Mouse (Mus musculus) kidney, embryonic 15.5 days (tissue): ENCODE results near the gene Gtf2a1l. TPM values are rescaled to one million over a fixed set of nuclear protein-coding genes. Genes with fewer than 3 reads are reported as not detected.

Source experiments
- ATAC-seq: fragments of 200-750 bp; cut with Nextera tagmentation; replicated peaks from 2 replicates; pipeline ENCODE4 v1.8.0; 2017; ENCODE audit warnings: moderate TSS enrichment; ENCODE audit not compliant: low FRiP score
- H3K27ac ChIP-seq: fragments of 300-500 bp; sonication (generic); 2 replicates; pipeline ENCODE4 v1.5.1; 2015; ENCODE audit warnings: mild to moderate bottlenecking, inconsistent platforms
- H3K27me3 ChIP-seq: fragments of 300-500 bp; sonication (generic); 2 replicates; pipeline ENCODE4 v1.6.1; 2015; ENCODE audit warnings: inconsistent platforms
- H3K36me3 ChIP-seq: fragments of 300-500 bp; sonication (generic); 2 replicates; pipeline ENCODE4 v1.6.1; 2015; ENCODE audit warnings: inconsistent platforms
- H3K4me1 ChIP-seq: fragments of 300-500 bp; sonication (generic); 2 replicates; pipeline ENCODE4 v1.6.1; 2015; ENCODE audit warnings: inconsistent platforms
- H3K4me2 ChIP-seq: fragments of 300-500 bp; sonication (generic); 2 replicates; pipeline ENCODE4 v1.6.1; 2015; ENCODE audit warnings: moderate library complexity, mild to moderate bottlenecking, inconsistent platforms
- H3K4me3 ChIP-seq: fragments of 300-500 bp; sonication (generic); replicated peaks from 2 replicates; pipeline ENCODE4 v1.5.1; 2015; ENCODE audit warnings: mild to moderate bottlenecking, inconsistent platforms
- H3K9ac ChIP-seq: fragments of 300-500 bp; sonication (generic); 2 replicates; pipeline ENCODE4 v1.6.1; 2015; ENCODE audit warnings: mild to moderate bottlenecking, inconsistent platforms
- H3K9me3 ChIP-seq: fragments of 300-500 bp; sonication (generic); replicated peaks from 2 replicates; pipeline ENCODE4 v1.6.1; 2016; ENCODE audit warnings: inconsistent platforms
- WGBS: fragments of 180-500 bp; shearing (Covaris S2); methylation state at CpG from one replicate; pipeline ENCODE4 v1.1.7; 2015; ENCODE audit warnings: mixed read lengths; 5-methylcytosine and 5-hydroxymethylcytosine counted together
- polyA plus RNA-seq: library from polyadenylated mRNA; unstranded; fragments of >200 nt; fragmentation: Nextera tagmentation; extraction: Ambion mirVana; gene quantifications from 2 replicates; pipeline ENCODE4 v1.2.1, GENCODE M21; 2015

The Gtf2a1l gene
- polyA plus RNA-seq: not detected in 2 replicates

DNA sequence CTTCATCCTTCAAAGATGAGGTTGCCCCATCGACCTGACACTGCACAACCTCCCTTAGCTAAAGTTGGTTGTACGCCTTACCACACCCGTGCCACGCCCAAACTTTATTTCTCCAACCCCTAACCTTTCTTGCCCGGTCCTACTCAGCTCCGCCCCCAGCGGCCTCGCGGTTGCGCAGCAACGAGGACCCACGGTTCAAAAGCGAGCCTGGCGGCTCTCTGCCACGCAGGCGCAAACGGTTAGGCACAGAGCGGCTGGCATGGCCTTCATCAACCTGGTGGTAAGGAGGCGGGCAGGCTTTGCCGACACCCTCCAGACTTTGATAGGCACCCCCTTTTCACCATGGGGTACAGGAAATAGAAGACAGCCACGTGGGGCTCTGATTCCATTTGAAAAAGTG lies at the start of gene Gtf2a1l:
Gene Gtf2a1l, plus strand, starts transcription at position 209 of the 400 bp plus-strand sequence.
- H3K4me1 ChIP-seq: 0 out of 2 replicates have a peak, but pooled peaks cover 4% of the 10 kb centered on the region
- peak within 1 kb of the TSS; percentile 49 for H3K4me2 ChIP-seq
- H3K27me3 ChIP-seq: no peaks in the 10 kb centered on the region
- no peaks in the 10 kb centered on the region for H3K36me3 ChIP-seq
- H3K9me3 ChIP-seq: no peaks in the 10 kb centered on the region
- no peak within 1 kb of the TSS for H3K27ac ChIP-seq
- 0 out of 2 replicates have a peak within 1 kb of the TSS, but pooled peaks have one; percentile 12 for H3K4me3 ChIP-seq
- ATAC-seq: peak; percentile 79
- no peak within 1 kb of the TSS for H3K9ac ChIP-seq
- WGBS: 31% methylated on average over 21 of the region's 21 CpGs

DNA sequence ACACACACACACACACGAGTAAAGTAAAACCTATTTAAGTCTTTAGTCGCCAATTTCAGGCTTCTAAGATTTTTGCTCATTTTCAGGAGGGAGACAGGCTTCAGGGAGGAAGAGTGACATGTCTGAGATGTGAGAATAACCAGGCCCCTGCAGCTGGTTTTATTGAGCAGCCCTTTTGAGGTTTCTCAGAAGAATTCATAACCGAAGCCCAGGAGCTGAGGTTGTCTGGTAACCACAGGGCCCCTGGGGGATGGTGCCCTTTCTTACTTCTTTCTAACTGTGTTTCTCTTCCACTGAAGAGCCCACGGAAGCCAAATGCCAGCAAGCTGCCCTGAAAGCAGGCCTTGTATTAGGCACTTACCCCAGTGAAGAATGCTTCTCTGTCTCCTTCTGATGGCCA lies 47.5 kb upstream of the Gtf2a1l start:
- Histone ChIP-seq H3K9me3 (0 out of 2 replicates have a peak, but pooled peaks cover 2% of the 10 kb centered on the region), H3K4me2 (no peak overlapping the region), H3K27me3 (no peaks in the 10 kb centered on the region), H3K27ac (no peak overlapping the region), H3K36me3 (peaks cover 25% of the 10 kb centered on the region), H3K4me1 (peaks cover 11% of the 10 kb centered on the region), H3K9ac (no peak overlapping the region), H3K4me3 (no peak overlapping the region)
- 85% methylated on average over 4 of the region's 4 CpGs for WGBS
- ATAC-seq: no peak

DNA sequence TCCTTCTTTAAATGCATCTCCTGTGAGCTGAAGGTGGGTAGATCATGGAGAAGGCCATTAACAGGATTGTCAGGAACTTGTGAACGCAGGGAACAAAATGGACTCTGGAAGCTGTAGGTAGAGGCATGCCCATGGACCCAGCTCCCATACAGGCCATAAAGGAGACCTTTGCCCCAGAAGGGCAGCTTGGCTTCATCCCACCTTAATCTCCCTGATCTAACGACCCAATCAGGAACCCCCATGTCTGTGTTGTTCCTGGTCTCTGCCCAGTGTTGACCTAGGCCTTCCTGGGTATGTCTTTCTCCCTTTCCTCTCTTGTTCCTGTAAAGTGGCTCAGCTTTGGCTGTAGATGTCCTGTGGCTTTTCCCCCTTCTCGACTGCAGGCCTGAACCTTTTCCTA lies 47.1 kb upstream of the Gtf2a1l start:
- H3K9me3 ChIP-seq: 0 out of 2 replicates have a peak, but pooled peaks cover 2% of the 10 kb centered on the region
- peaks cover 25% of the 10 kb centered on the region for H3K36me3 ChIP-seq
- peaks cover 15% of the 10 kb centered on the region for H3K4me1 ChIP-seq
- no peak overlapping the region for H3K4me2 ChIP-seq
- 84% methylated on average over 3 of the region's 3 CpGs for WGBS
- H3K27ac ChIP-seq: no peak overlapping the region
- no peaks in the 10 kb centered on the region for H3K27me3 ChIP-seq
- ATAC-seq: no peak
- H3K9ac ChIP-seq: no peak overlapping the region
- H3K4me3 ChIP-seq: no peak overlapping the region

DNA sequence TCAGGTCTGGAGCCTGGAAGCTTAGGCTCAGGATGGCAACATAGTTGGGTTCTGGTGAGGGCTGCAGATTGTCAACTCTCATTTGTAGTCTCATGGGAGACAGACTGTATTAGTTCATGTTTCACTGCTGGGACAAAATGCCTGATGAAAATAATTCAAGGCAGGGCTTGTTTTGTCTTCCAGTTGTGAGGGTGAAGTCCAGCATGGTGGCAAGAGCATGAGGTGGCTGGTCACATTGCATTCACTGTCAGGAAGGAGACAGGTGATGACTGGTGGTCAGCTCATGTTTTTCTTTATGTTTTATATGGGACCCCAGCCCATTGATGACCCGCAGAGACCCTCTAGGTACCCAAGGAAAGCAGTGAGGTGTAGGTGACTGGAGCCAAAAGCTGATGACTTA lies 45.7 kb upstream of the Gtf2a1l start:
- Histone ChIP-seq H3K4me1 (peaks cover 26% of the 10 kb centered on the region), H3K36me3 (peaks cover 25% of the 10 kb centered on the region), H3K9ac (no peak overlapping the region), H3K27me3 (no peaks in the 10 kb centered on the region), H3K4me2 (no peak overlapping the region), H3K4me3 (no peak overlapping the region), H3K9me3 (0 out of 2 replicates have a peak, but pooled peaks cover 2% of the 10 kb centered on the region), H3K27ac (no peak overlapping the region)
- WGBS: 83% methylated on average over 1 of the region's 1 CpGs
- ATAC-seq: no peak

DNA sequence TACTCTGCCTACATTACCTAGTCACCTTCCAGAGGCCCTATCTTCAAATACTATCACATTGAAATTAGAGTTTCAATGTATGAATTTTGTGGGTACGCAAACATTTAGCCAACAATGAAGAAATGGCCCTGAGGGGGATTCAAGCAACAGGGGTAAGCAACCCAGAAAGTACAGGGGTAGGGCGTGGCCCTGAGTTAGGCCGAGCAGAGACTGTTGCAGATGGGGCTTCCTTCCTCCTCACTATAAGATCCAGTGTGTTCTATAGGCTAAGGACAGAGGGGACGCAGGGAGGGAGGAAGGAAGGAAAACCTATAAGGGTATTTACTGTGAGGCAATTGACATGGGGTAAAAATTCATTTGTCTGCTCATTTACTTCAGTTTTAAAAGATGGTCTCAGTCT lies 44.1 kb upstream of the Gtf2a1l start:
- H3K4me1 ChIP-seq: peaks cover 42% of the 10 kb centered on the region
- H3K36me3 ChIP-seq: peaks cover 25% of the 10 kb centered on the region
- no peak overlapping the region for H3K9ac ChIP-seq
- 0 out of 2 replicates have a peak, but pooled peaks cover 2% of the 10 kb centered on the region for H3K9me3 ChIP-seq
- no peaks in the 10 kb centered on the region for H3K27me3 ChIP-seq
- ATAC-seq: no peak
- H3K4me2 ChIP-seq: no peak overlapping the region
- H3K27ac ChIP-seq: no peak overlapping the region
- WGBS: 88% methylated on average over 4 of the region's 4 CpGs
- H3K4me3 ChIP-seq: no peak overlapping the region

DNA sequence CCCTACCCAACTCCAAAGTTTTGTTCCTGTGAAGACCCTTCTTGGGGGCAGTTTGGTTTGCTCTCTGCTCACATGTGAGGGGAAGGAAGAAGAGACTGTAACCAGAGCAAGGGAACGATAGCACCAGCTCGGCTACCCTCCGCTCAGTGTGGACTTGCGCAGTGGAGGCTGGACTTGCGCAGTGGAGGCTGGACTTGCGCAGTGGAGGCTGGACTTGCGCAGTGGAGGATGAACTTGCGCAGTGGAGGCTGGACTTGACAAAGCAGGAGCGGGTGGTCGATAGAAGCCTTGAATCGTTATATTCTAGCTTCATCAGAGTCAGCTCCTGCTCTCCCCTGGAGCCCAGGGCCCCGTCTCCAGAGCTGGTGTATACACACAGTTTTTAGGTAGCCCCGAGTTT lies 43.1 kb upstream of the Gtf2a1l start:
- H3K9me3 ChIP-seq: 0 out of 2 replicates have a peak, but pooled peaks cover 2% of the 10 kb centered on the region
- ATAC-seq: no peak
- 0 out of 2 replicates have a peak overlapping the region, but pooled peaks have one; percentile 2 for H3K4me2 ChIP-seq
- no peak overlapping the region for H3K4me3 ChIP-seq
- no peaks in the 10 kb centered on the region for H3K27me3 ChIP-seq
- H3K4me1 ChIP-seq: peaks cover 52% of the 10 kb centered on the region
- H3K27ac ChIP-seq: peak overlapping the region; percentile 93
- no peak overlapping the region for H3K9ac ChIP-seq
- WGBS: 93% methylated on average over 13 of the region's 13 CpGs
- peaks cover 25% of the 10 kb centered on the region for H3K36me3 ChIP-seq

DNA sequence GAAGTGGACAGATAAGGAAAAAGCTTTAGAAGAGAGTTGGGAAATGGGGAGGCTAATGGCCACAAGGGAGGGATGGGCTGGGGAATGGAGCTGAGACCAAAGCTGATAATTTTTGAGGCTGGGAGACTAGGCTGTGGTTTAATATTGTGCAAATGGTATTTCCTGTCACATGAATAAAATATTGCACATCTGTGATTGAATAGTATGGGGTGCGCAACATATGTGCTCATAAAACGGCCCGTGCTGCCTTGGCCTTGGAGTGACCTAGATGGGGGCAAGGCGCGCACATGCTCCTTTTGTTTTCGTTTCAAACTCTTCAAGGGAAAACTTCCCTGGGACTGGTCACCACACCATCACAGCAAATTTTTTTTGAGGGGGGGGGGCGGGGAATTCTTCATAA lies 42.5 kb upstream of the Gtf2a1l start:
- Histone ChIP-seq H3K9ac (no peak overlapping the region), H3K9me3 (0 out of 2 replicates have a peak, but pooled peaks cover 2% of the 10 kb centered on the region), H3K4me2 (peak overlapping the region; percentile 50), H3K4me3 (peak overlapping the region; percentile 28; the same call in 1 of the 2 replicates), H3K4me1 (peaks cover 58% of the 10 kb centered on the region), H3K27me3 (no peaks in the 10 kb centered on the region), H3K36me3 (peaks cover 20% of the 10 kb centered on the region), H3K27ac (peak overlapping the region; percentile 93)
- 43% methylated on average over 7 of the region's 7 CpGs for whole genome bisulfite sequencing
- ATAC-seq: 0 out of 2 replicates have a peak, but pooled peaks have one; percentile 11

DNA sequence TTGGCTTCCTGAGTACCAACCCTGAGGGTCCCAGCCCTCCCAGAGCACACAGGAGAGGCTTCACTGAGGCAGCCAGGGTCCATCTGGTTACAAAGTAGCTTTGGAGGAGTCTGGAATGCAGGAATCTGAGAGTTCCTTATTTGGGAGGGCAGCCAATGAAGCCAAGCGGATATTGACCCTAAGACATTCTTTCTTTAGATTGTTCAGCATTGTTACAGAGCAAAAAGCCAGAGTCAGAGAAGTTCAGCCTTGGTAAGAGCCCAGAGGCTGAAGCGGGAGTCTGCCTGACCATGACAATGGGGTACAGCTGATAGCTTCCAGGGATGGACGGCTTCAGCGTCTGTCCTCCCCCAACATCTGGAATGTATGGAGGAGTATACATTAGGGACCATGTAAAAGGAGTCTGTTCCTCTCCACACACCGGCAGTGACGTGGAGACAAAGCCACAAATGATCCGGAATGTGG lies 42.1 kb upstream of the Gtf2a1l start:
- Histone ChIP-seq H3K9ac (no peak overlapping the region), H3K4me2 (peak overlapping the region; percentile 50), H3K27ac (peak overlapping the region; percentile 93), H3K9me3 (0 out of 2 replicates have a peak, but pooled peaks cover 2% of the 10 kb centered on the region), H3K27me3 (no peaks in the 10 kb centered on the region), H3K36me3 (peaks cover 16% of the 10 kb centered on the region), H3K4me1 (peaks cover 62% of the 10 kb centered on the region), H3K4me3 (peak overlapping the region; percentile 28)
- 24% methylated on average over 7 of the region's 7 CpGs for WGBS
- ATAC-seq: peak; percentile 55

DNA sequence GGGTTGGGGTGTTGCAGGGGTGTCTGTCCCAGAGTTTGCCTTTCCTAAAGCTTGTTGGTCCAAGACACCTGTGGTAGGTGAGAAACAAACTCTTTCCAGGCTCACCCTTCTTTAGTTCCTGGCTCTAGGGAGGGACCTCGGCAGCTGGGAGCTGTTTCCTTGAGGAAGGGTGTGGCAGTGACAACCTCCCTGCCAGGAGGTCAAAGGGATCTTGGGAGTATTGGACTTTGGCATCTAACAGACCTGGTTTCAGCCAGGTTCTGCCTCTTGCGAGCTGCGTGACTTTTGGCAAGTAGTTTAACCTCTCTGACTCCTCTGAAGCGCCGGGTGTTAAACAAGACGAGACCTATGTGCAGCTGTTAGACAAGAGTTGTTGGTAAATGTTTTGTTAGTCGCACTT lies 41.3 kb upstream of the Gtf2a1l start:
- H3K4me3 ChIP-seq: peak overlapping the region; percentile 28
- H3K4me1 ChIP-seq: peaks cover 69% of the 10 kb centered on the region
- H3K27me3 ChIP-seq: no peaks in the 10 kb centered on the region
- H3K9me3 ChIP-seq: 0 out of 2 replicates have a peak, but pooled peaks cover 2% of the 10 kb centered on the region
- peak overlapping the region; percentile 50 for H3K4me2 ChIP-seq
- no peak overlapping the region for H3K9ac ChIP-seq
- H3K36me3 ChIP-seq: peaks cover 9% of the 10 kb centered on the region
- peak overlapping the region; percentile 93 for H3K27ac ChIP-seq
- WGBS: 31% methylated on average over 7 of the region's 7 CpGs
- no peak for ATAC-seq

DNA sequence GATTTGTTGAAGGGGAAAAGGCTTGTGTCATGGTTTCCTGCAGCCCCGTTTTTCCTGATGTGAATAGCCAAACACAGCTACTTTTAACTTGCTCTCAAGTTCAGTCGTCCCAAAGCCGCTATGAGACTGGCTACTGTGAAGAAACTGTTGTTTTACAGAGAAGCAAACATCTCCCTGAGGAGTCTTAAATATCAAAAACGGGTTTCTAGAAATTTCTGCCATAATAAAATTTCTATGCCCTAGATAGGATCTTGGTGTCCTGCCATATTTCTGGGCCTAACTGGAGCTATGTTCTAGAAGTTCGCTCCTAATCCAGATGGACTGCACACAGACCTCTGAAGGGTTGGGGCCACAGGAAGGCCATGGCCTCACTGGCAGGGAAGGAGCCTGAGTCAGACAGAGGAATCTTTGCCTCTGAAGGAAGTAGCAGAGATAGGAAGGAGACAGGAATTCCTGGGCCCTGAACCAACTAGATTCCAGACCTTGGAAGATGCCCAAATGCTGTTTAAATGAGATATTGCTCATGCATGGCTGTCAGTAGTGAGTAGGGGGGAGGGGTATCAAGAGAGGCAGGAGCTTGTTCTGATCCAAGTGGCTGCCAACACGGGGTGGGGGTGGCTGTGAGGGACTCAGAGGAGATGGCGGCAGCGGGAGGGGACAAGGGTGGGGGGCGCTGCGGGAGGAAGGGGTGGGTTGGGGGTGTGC lies 39.6 kb upstream of the Gtf2a1l start:
- Histone ChIP-seq H3K27me3 (no peaks in the 10 kb centered on the region), H3K9me3 (no peaks in the 10 kb centered on the region), H3K27ac (peak overlapping the region; percentile 93), H3K4me2 (peak overlapping the region; percentile 50), H3K4me1 (peaks cover 75% of the 10 kb centered on the region), H3K9ac (no peak overlapping the region), H3K4me3 (peak overlapping the region; percentile 9; the same call in 1 of the 2 replicates), H3K36me3 (no peaks in the 10 kb centered on the region)
- peak; percentile 61 for ATAC-seq
- 39% methylated on average over 10 of the region's 10 CpGs for WGBS

DNA sequence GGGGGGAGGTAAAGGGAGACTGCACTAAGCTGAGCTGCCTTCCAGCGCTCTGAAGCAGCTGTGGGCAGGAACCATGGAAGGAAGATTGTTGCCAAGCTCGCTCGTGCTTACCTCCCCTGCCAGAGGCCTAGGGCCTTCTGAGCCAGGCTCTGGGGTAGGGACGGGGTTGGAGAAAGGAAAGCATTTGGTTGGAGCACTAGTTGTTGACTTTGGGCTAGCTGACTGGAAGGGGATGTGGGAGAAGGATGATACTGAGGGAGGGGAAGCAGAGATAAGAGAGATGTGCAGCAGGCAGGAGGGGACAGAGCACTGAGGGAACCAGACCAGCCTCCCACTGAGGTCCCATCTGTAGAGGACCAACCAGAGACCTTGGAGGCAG lies 39.1 kb upstream of the Gtf2a1l start:
- no peak overlapping the region for H3K9ac ChIP-seq
- H3K27me3 ChIP-seq: no peaks in the 10 kb centered on the region
- no peaks in the 10 kb centered on the region for H3K36me3 ChIP-seq
- 25% methylated on average over 4 of the region's 4 CpGs for WGBS
- peak overlapping the region; percentile 50 for H3K4me2 ChIP-seq
- no peaks in the 10 kb centered on the region for H3K9me3 ChIP-seq
- ATAC-seq: peak; percentile 48
- H3K4me3 ChIP-seq: peak overlapping the region; percentile 9; the same call in 1 of the 2 replicates
- H3K27ac ChIP-seq: peak overlapping the region; percentile 93
- peaks cover 75% of the 10 kb centered on the region for H3K4me1 ChIP-seq

DNA sequence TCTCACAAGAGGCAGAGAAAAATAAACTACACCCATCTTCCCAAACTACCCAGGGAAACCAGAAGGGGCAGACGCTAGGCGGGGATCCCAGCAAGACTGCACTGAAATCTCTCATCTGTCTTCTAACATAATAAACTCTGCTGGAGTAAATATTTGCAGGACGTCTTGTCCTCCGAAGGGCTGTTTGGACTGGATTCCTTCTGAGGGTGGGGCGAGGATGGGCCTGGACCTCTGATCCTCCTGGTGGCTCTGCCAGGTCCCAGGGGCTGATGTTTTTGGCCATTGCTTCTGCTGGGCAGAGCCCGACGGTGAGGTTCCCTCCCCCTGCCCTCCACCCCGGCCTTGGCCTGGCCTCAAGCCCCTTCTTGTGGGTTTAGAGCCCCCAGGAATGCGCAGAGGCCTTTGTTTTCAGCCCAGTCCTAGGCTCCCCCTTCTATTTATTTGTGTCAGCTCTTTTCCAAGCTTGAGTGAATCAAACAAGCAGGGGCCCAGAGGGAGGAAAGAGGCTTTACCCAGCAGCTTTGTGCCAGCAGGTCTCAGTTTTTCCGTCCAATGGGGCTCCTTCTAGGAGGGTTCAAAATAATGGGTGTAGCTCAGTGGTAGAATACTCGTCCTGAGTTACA lies 38.4 kb upstream of the Gtf2a1l start:
- Histone ChIP-seq H3K4me3 (no peak overlapping the region), H3K9me3 (no peaks in the 10 kb centered on the region), H3K9ac (no peak overlapping the region; the same call in 1 of the 2 replicates), H3K4me2 (peak overlapping the region; percentile 50), H3K27ac (peak overlapping the region; percentile 93), H3K36me3 (peaks cover under 1% of the 10 kb centered on the region; the same call in 1 of the 2 replicates), H3K27me3 (no peaks in the 10 kb centered on the region), H3K4me1 (peaks cover 73% of the 10 kb centered on the region)
- ATAC-seq: peak; percentile 30
- WGBS: 26% methylated on average over 11 of the region's 11 CpGs
